ENCODE assay signal across 19 mouse cellular contexts in genomic region chr12:119157068-119157467, GRCm38 (mm10).
DNase-seq lines count a peak whose midpoint lies in the region; ATAC-seq and TF ChIP-seq lines count a peak whose summit lies in the region.
"Had no signal": no experiment of that assay in that cellular context is flagged by ENCODE, and none has a peak within 500 bp of the region (broad histone marks: within the 10 kb centered on the region; RNA-seq: fewer than 3 reads in every experiment).

No protein-coding gene starts in this region.

- TF ChIP-seq CTCF in forebrain, postnatal 0 days (IDR thresholded peaks at IDR 0.05; ENCODE audit: low read depth), result no peak

- H3K27me3 ChIP-seq in forebrain, postnatal 0 days (ENCODE audit: insufficient read depth, low read length), result no peaks in the 10 kb centered on the region
- no peaks in the 10 kb centered on the region for H3K27me3 ChIP-seq in forebrain, embryonic 12.5 days
- H3K27me3 ChIP-seq: limb, embryonic 15.5 days; neural tube, embryonic 13.5 days had no signal

- no peak overlapping the region for H3K27ac ChIP-seq in forebrain, postnatal 0 days (ENCODE audit: low read depth, low read length)
- H3K27ac ChIP-seq in forebrain, embryonic 12.5 days, result no peak overlapping the region
- H3K27ac ChIP-seq: forebrain, embryonic 10.5 days; left cerebral cortex, adult 2 months; limb, embryonic 15.5 days; neural tube, embryonic 13.5 days had no signal

- no peaks in the 10 kb centered on the region for H3K36me3 ChIP-seq in forebrain, postnatal 0 days (ENCODE audit: insufficient read depth)
- no peaks in the 10 kb centered on the region for H3K36me3 ChIP-seq in forebrain, embryonic 12.5 days (replicated peaks)
- H3K36me3 ChIP-seq: limb, embryonic 15.5 days; neural tube, embryonic 13.5 days had no signal

- 94% methylated on average over 3 of the region's 3 CpGs for whole genome bisulfite sequencing in forebrain, postnatal 0 days
- 86% methylated on average over 3 of the region's 3 CpGs for WGBS in forebrain, embryonic 12.5 days

- H3K4me3 ChIP-seq in forebrain, postnatal 0 days (ENCODE audit: low read depth, low read length), result no peak overlapping the region
- H3K4me3 ChIP-seq in forebrain, embryonic 12.5 days (replicated peaks), result no peak overlapping the region
- H3K4me3 ChIP-seq: forebrain, embryonic 10.5 days; left cerebral cortex, adult 2 months; limb, embryonic 15.5 days; neural tube, embryonic 13.5 days had no signal

- H3K9me3 ChIP-seq in forebrain, postnatal 0 days (ENCODE audit: low read length), result no peaks in the 10 kb centered on the region
- H3K9me3 ChIP-seq in forebrain, embryonic 12.5 days, result no peaks in the 10 kb centered on the region
- H3K9me3 ChIP-seq: forebrain, embryonic 10.5 days; limb, embryonic 15.5 days; neural tube, embryonic 13.5 days had no signal

- peak; percentile 96 for ATAC-seq in activated CD4-positive, CD25-positive, alpha-beta regulatory T cell, adult 4 months
- peak; percentile 77 for ATAC-seq in megakaryocyte, adult 5-6 weeks (ENCODE audit: poor library complexity, severe bottlenecking)
- no peak for ATAC-seq in forebrain, postnatal 0 days
- no peak for ATAC-seq in forebrain, embryonic 12.5 days (ENCODE audit: low FRiP score)
- ATAC-seq: intestine, embryonic 16.5 days had no signal

- no peak overlapping the region for H3K4me2 ChIP-seq in forebrain, postnatal 0 days (ENCODE audit: low read depth)
- H3K4me2 ChIP-seq in forebrain, embryonic 12.5 days, result no peak overlapping the region
- H3K4me2 ChIP-seq: limb, embryonic 15.5 days; midbrain, embryonic 11.5 days; neural tube, embryonic 13.5 days had no signal

- DNase-seq in 3134 (ENCODE audit: extremely low read depth, insufficient read length, low spot score) (peak; percentile 14), 3T3-L1 (ENCODE audit: low read depth, low spot score) (peak; percentile 20)
- no peak for DNase-seq in forebrain, postnatal 0 days
- DNase-seq in frontal cortex, postnatal 25 days (ENCODE audit: low spot score in 2 of 2), result no peak
- DNase-seq: adrenal gland, postnatal 25 days; cerebellum, adult 11-12 months; gastrocnemius, postnatal 25 days; heart, postnatal 14 days; kidney, postnatal 36 days; right cerebral cortex, postnatal 4 days had no signal

- H3K9ac ChIP-seq in forebrain, postnatal 0 days, result no peak overlapping the region
- no peak overlapping the region for H3K9ac ChIP-seq in forebrain, embryonic 12.5 days
- H3K9ac ChIP-seq: limb, embryonic 15.5 days; neural tube, embryonic 13.5 days had no signal

- no peaks in the 10 kb centered on the region for H3K4me1 ChIP-seq in forebrain, postnatal 0 days (ENCODE audit: insufficient read depth)
- peaks cover 7% of the 10 kb centered on the region; the same call in 1 of the 2 replicates for H3K4me1 ChIP-seq in forebrain, embryonic 12.5 days
- H3K4me1 ChIP-seq: limb, embryonic 15.5 days; neural tube, embryonic 13.5 days had no signal

Comparison
In these comparisons a context has a peak if more than half of its experiments do, and no peak if none do; other contexts are left out.
1. DNase-seq: peak in 3134 (single experiment) and 3T3-L1 (single experiment); none in forebrain, postnatal 0 days (single experiment) and frontal cortex, postnatal 25 days (0 of 2).
2. ATAC-seq: peak in activated CD4-positive, CD25-positive, alpha-beta regulatory T cell, adult 4 months (single experiment) and megakaryocyte, adult 5-6 weeks (single experiment); none in forebrain, postnatal 0 days (single experiment) and forebrain, embryonic 12.5 days (single experiment).